Mouse (Mus musculus) G1E (cell line): ENCODE results near the gene Hist1h2bn.
"Not testable (repeated sequence)": the region's sequence is repeated elsewhere in the genome, so short reads cannot be mapped to it uniquely, and the experiment has no call there.

Source experiments
- CTCF ChIP-seq: IDR thresholded peaks from 2 replicates; pipeline ENCODE4 v1.5.1; 2012; ENCODE audit warnings: low read depth, low read length, inconsistent platforms, mixed read lengths
- GATA1 ChIP-seq: IDR thresholded peaks from 2 replicates; pipeline ENCODE4 v1.6.1; 2012; ENCODE audit warnings: borderline replicate concordance, low read length, inconsistent platforms, mixed read lengths
- POLR2AphosphoS5 ChIP-seq: IDR thresholded peaks from 2 replicates; pipeline ENCODE4 v1.6.1; 2012; ENCODE audit warnings: low read depth, low read length, inconsistent platforms; ENCODE audit not compliant: insufficient replicate concordance
- TAL1 ChIP-seq: conservative IDR thresholded peaks from 2 replicates; pipeline ENCODE4 v1.6.1; 2012; ENCODE audit warnings: low read depth, low read length, inconsistent platforms, mixed read lengths

DNA sequence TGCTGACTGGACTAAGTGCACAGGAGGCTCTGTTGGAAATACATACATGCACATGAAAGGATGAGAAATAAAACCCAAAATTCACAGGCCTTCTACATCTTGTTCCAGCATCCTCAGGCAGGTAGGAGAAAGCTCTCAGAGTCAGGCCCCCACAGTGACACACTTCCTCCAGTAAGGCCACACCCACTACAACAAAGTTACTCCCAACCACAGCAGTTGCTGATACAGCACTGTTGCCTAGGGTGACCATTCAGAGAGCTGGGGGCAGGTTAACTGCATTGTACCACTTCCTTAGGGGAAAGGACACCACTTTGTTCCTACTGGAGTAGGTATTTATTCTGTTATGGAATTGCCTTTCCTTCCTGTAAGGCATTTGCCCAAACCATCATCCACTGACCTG, 43.2 kb downstream of the Hist1h2bn start:
- TF ChIP-seq CTCF, TAL1, GATA1, POLR2AphosphoS5: not testable (repeated sequence)
